Mouse (Mus musculus) lung, postnatal 0 days (tissue): ENCODE measurements around the gene Cfap100.

ENCODE experiments used
- CTCF ChIP-seq: IDR thresholded peaks from 2 replicates; pipeline ENCODE4 v1.5.1; 2016; ENCODE audit warnings: antibody characterized with exemption, mild to moderate bottlenecking
- EP300 ChIP-seq: IDR thresholded peaks from 2 replicates; pipeline ENCODE4 v1.6.1; 2016; ENCODE audit warnings: antibody characterized with exemption, mild to moderate bottlenecking, control low read depth

DNA sequence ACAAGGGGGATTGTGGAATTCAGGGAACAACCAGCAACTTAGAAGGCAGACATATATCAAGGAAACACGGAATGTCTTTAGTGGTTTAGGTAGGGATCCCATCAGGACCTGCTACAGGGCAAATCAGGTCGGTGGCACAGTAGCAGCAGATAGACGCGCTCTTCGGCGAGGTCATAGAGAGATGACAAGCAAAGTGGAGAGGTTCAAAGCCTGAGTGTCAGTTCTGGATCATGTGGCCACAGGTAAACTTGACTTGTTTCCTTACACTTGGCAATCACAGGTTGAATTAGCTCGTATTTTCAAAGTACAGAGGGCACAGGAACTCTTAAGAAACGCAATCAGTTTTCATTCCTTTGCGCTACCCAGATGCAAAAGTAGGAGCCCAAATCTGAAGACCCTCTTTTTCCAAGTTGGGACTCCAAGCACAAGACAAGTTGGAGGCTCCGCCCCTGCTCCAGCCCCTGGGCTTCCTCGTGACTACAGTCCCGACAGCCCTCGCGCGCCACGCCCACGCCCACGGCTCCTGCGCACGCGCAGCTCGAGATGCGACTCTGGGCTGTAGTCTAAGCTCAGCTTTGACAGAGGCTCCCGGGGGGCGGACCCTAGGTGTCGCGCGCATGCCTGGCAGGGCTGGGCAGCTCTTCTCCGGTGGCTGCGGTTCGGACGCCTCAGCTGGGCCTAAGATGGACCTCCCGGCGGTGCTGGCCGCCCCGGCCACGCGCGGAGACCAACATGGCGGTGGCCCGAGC is 59.4 kb downstream of the Cfap100 start, which contains the start of gene Zxdc:
- TF ChIP-seq CTCF (peak; percentile 17; the same call in 1 of the 2 replicates), EP300 (no peak)
